Mouse (Mus musculus) hindbrain, embryonic 16.5 days (tissue): ENCODE data around the gene Myo18b. TPM values are rescaled to one million over a fixed set of nuclear protein-coding genes. Genes with fewer than 3 reads are reported as not detected.

ENCODE experiments used
- ATAC-seq: fragments of 200-750 bp; cut with Nextera tagmentation; 2 replicates; pipeline ENCODE4 v1.8.0; 2017; ENCODE audit warnings: moderate TSS enrichment, moderate library complexity
- H3K27ac ChIP-seq: fragments of 300-500 bp; sonication (generic); 2 replicates; pipeline ENCODE4 v1.5.1; 2014; ENCODE audit warnings: low read depth, mild to moderate bottlenecking, control low read depth, low read length, moderate library complexity
- H3K27me3 ChIP-seq: fragments of 300-500 bp; sonication (generic); replicated peaks from 2 replicates; pipeline ENCODE4 v1.6.1; 2014; ENCODE audit warnings: low read length; ENCODE audit not compliant: control insufficient read depth, insufficient read depth
- H3K36me3 ChIP-seq: fragments of 300-500 bp; sonication (generic); 2 replicates; pipeline ENCODE4 v1.6.1; 2014; ENCODE audit warnings: mild to moderate bottlenecking, low read length, moderate library complexity, mixed read lengths; ENCODE audit not compliant: control insufficient read depth, insufficient read depth
- H3K4me1 ChIP-seq: fragments of 300-500 bp; sonication (generic); 2 replicates; pipeline ENCODE4 v1.6.1; 2014; ENCODE audit warnings: low read depth, low read length; ENCODE audit not compliant: control insufficient read depth, insufficient read depth
- H3K4me2 ChIP-seq: fragments of 300-500 bp; sonication (generic); 2 replicates; pipeline ENCODE4 v1.6.1; 2014; ENCODE audit warnings: mild to moderate bottlenecking, low read length, control low read depth, moderate library complexity
- H3K4me3 ChIP-seq: fragments of 300-500 bp; sonication (generic); 2 replicates; pipeline ENCODE4 v1.5.1; 2014; ENCODE audit warnings: mild to moderate bottlenecking, low read length, control low read depth, moderate library complexity
- H3K9ac ChIP-seq: fragments of 300-500 bp; sonication (generic); 2 replicates; pipeline ENCODE4 v1.6.1; 2014; ENCODE audit warnings: low read depth, mild to moderate bottlenecking, control low read depth, low read length, moderate library complexity
- H3K9me3 ChIP-seq: fragments of 300-500 bp; sonication (generic); 2 replicates; pipeline ENCODE4 v1.6.1; 2014; ENCODE audit warnings: mild to moderate bottlenecking, low read length, moderate library complexity; ENCODE audit not compliant: control insufficient read depth
- WGBS: fragments of 180-500 bp; shearing (Covaris S2); extraction: QIAGEN DNeasy Blood & Tissue Kit; methylation state at CpG from one replicate; pipeline ENCODE4 v1.1.7; 2014; 5-methylcytosine and 5-hydroxymethylcytosine counted together
- polyA plus RNA-seq: library from polyadenylated mRNA; unstranded; fragments of >200 nt; fragmentation: Nextera tagmentation; extraction: Ambion mirVana; gene quantifications from 2 replicates; pipeline ENCODE4 v1.2.1, GENCODE M21; 2015

Myo18b gene
- polyA plus RNA-seq, result 1.2 TPM in 2 replicates

DNA sequence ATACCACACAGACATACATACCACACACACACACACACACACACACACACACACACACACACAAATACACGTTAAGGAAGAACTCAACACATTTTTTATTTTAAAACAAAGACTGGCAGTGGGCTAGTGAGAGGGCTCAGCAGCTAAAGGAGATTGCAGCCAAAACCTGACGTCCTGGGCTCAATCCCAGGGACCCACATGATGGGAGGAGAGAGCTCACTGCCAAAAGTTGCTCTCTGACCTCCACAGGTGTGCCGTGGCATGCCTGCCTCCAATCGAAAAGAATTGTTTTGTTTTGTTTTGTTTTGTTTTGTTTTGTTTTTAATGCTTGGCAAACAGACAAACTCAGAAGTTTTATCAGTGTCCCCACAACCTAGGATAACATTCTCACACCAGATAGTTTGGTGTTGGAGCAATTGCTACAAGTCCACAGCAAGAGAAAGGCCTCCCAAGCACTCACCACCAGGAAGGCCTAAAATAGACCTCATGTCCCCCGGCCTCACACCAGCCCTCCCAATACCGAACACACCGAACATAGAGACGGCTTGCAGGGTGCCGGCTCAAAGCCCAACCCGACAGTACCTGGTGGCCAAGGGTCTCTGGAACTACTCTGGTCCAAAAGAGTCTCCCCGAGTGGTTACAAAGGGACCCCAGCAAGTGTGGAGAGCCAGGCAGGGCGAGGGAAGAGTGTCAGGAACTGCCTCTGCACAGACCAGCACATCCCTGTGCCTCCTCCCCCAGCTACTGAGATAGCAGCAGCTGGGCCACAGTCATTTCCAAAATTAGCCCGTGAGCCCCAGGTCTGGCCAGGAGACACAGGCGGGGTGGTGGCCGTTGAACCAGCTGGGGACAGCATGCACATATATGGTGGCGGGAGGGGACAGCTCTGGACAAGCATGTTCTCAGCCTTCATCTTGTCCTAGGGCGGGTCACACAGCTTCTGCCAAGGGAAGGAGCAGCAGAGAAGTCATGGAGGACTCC, at the start of gene Myo18b:
TSS of gene Myo18b (minus strand) at position 689 of the 981 bp plus-strand sequence.
- 81% methylated on average over 17 of the region's 17 CpGs for WGBS
- Histone ChIP-seq H3K27me3 (no peaks in the 10 kb centered on the region), H3K4me3 (no peak within 1 kb of the TSS), H3K36me3 (no peaks in the 10 kb centered on the region), H3K9ac (no peak within 1 kb of the TSS), H3K9me3 (no peaks in the 10 kb centered on the region; the same call in 1 of the 2 replicates), H3K4me2 (no peak within 1 kb of the TSS), H3K4me1 (no peaks in the 10 kb centered on the region), H3K27ac (no peak within 1 kb of the TSS)
- ATAC-seq, result no peak

DNA sequence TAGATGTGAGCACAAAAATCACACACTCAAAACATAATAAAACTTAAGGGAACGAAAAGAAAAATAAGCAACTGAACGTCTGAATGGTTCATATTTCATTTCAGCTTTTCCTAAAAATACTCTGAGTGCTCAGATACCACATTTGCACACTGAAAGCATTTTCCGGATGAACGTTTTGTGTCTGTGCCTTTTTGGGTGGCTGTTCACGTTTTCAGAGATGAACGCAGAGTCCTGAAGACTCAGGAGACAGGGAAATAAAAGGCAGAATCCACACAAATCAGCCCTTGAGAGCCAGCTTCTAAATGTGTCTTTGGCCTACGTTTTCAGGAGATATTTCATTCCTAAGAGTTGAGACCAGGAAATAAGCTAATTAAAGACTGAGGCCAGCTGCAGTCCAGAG, 49.8 kb upstream of the Myo18b start:
- Histone ChIP-seq H3K9ac (no peak overlapping the region), H3K27ac (no peak overlapping the region), H3K4me1 (0 out of 2 replicates have a peak, but pooled peaks cover 2% of the 10 kb centered on the region), H3K27me3 (no peaks in the 10 kb centered on the region), H3K36me3 (peaks cover 13% of the 10 kb centered on the region; the same call in 1 of the 2 replicates), H3K9me3 (no peaks in the 10 kb centered on the region), H3K4me2 (no peak overlapping the region), H3K4me3 (no peak overlapping the region)
- no peak for ATAC-seq
- 79% methylated on average over 7 of the region's 7 CpGs for WGBS

DNA sequence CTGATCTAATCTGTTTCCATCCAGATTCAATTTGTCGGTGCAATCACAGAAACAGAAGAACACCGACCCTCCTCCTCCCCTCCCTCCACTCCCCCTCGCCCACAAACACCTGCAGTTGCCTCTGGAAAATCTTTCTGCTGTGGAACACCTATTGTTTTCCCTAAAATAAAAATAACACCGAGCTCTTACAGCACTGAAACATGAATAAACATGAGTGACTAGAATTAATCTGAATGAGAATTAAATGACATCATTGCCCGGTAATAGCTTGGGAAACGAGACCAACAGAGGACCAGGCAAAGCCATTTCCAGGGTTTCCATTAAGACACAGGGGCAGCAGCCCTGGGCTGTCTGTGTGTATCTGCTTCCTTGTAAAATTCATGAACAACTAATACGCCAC, 46.1 kb upstream of the Myo18b start:
- H3K4me1 ChIP-seq, result 0 out of 2 replicates have a peak, but pooled peaks cover 2% of the 10 kb centered on the region
- H3K9ac ChIP-seq, result no peak overlapping the region
- H3K4me3 ChIP-seq, result no peak overlapping the region
- H3K27ac ChIP-seq, result no peak overlapping the region
- no peak for ATAC-seq
- no peaks in the 10 kb centered on the region for H3K9me3 ChIP-seq
- peaks cover 13% of the 10 kb centered on the region; the same call in 1 of the 2 replicates for H3K36me3 ChIP-seq
- no peaks in the 10 kb centered on the region for H3K27me3 ChIP-seq
- H3K4me2 ChIP-seq, result no peak overlapping the region
- WGBS, result 32% methylated on average over 7 of the region's 7 CpGs

DNA sequence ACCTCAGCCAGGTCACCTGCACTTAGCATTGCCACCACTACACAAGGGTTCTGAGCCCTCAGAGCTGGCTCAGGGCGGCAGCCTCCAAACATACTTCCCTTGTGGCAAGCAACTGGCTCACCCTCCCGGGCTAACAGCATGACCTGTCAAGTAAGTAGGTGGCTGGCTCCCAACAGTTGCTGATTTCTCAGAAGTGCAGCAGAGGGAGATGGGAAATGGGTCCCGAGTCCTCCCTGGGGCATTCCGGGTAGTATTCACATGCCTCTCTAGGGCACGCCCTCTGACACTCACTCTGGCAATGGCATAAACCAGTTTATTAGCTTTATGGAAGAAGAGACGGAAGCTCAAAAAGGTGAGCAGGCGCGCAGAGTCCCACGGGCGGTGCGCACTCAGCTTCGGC, 44.8 kb upstream of the Myo18b start:
- 96% methylated on average over 12 of the region's 12 CpGs for WGBS
- Histone ChIP-seq H3K4me1 (0 out of 2 replicates have a peak, but pooled peaks cover 2% of the 10 kb centered on the region), H3K4me2 (no peak overlapping the region), H3K4me3 (no peak overlapping the region), H3K9me3 (no peaks in the 10 kb centered on the region), H3K36me3 (peaks cover 11% of the 10 kb centered on the region; the same call in 1 of the 2 replicates), H3K27ac (no peak overlapping the region), H3K27me3 (no peaks in the 10 kb centered on the region), H3K9ac (no peak overlapping the region)
- no peak for ATAC-seq

DNA sequence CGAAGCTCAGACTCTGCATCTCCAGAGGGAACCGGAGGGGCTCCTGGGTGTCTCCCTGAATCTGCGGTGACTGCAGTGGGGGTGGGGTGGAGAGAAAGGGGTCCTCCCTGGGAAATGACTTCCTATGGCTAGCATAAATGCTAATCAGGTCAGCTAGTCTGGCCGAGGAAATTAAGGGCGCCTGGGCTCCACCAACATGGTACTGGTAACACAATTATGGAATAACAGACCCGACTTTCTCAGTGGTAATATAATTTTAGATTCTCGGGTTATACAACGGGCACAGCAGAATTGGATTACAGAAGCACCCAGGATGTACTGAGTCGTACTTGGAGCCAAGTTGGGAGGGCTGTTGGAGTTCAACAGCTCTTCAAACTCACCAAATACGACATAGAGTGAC, 40.5 kb upstream of the Myo18b start:
- no peak for ATAC-seq
- H3K9me3 ChIP-seq, result no peaks in the 10 kb centered on the region
- 81% methylated on average over 10 of the region's 10 CpGs for WGBS
- no peaks in the 10 kb centered on the region for H3K4me1 ChIP-seq
- H3K36me3 ChIP-seq, result peaks cover 7% of the 10 kb centered on the region; the same call in 1 of the 2 replicates
- H3K4me3 ChIP-seq, result no peak overlapping the region
- H3K27me3 ChIP-seq, result no peaks in the 10 kb centered on the region
- H3K27ac ChIP-seq, result no peak overlapping the region
- no peak overlapping the region for H3K9ac ChIP-seq
- H3K4me2 ChIP-seq, result no peak overlapping the region

DNA sequence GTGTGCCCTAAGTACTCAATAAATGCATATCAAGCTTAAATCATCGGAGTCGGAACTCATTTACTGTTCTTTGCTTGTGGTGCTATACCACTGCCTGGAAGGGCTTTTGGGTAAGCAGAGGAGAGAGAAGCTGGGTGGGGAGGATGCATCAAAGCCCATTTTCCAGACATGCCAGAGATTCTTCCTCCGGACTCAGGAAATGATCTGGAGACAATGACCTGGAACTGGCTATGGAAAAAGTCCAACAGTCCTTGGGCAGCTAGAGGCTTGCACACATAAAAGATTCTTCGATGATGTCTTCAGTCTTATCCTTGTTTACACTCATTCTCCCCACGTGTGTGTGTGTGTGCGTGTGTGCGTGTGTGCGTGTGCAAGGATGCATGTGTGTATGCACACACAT, 39.3 kb upstream of the Myo18b start:
- Histone ChIP-seq H3K9me3 (no peaks in the 10 kb centered on the region), H3K27me3 (no peaks in the 10 kb centered on the region), H3K4me3 (no peak overlapping the region), H3K4me1 (no peaks in the 10 kb centered on the region), H3K9ac (no peak overlapping the region), H3K4me2 (no peak overlapping the region), H3K36me3 (no peaks in the 10 kb centered on the region), H3K27ac (no peak overlapping the region)
- WGBS, result 88% methylated on average over 8 of the region's 8 CpGs
- no peak for ATAC-seq

DNA sequence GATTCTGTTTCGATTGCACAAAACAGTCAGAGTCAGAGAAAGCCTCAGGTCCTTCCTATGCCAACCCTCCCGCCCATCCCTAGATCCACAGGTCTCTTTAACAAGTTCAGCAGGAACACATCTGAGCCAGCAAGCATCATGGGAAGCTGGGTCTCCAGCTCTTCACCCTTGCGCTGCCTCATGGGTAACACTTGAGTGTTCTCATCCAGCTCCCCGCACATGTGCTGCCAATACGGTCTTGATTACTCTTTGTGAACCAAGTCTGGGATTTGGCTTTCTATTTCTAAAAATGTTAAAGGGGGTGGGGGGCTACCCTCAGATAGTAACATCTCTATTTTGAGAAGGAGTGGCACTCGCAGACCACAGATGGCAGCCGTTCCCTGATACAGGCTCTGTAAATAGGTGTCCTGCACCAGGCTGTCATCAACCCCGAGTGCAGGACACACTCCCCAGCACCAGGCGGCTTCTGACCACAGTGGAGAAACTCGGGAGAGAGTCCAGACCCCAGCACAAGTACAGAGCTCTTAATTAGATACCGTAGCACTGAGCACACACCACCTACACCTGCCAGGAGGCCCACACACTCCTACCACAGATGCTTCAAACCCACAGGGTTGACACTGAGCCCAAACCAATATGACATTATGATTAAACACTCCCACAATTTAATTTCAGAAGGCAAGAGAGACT, 36.9 kb upstream of the Myo18b start:
- H3K4me3 ChIP-seq, result no peak overlapping the region
- no peaks in the 10 kb centered on the region for H3K27me3 ChIP-seq
- 81% methylated on average over 11 of the region's 11 CpGs for WGBS
- no peaks in the 10 kb centered on the region for H3K36me3 ChIP-seq
- H3K4me1 ChIP-seq, result no peaks in the 10 kb centered on the region
- peak; percentile 63; the same call in 1 of the 2 replicates for ATAC-seq
- H3K4me2 ChIP-seq, result no peak overlapping the region
- no peaks in the 10 kb centered on the region for H3K9me3 ChIP-seq
- no peak overlapping the region for H3K27ac ChIP-seq
- no peak overlapping the region for H3K9ac ChIP-seq

DNA sequence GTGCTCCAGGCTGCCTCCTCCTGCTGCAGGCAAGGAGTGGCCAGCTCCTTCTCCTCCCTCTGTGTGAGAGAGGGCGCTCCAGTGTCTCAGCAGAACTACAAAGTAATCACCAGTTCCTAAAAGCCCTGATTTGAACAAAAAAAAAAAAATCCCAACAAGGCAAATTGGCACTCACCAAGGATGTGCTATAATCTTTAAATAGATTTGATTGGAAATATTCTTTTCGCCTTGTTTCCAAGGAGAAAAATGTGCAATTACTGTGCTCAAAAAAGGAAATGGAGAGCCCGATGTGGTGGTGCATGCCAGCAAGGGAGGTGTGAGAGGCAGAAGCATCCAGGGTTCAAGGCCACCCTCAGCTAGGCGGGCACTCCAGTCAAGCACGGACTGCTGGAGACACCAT, 35.7 kb upstream of the Myo18b start:
- Histone ChIP-seq H3K9me3 (no peaks in the 10 kb centered on the region), H3K4me3 (no peak overlapping the region), H3K36me3 (no peaks in the 10 kb centered on the region), H3K4me2 (no peak overlapping the region), H3K9ac (no peak overlapping the region), H3K27ac (no peak overlapping the region), H3K27me3 (no peaks in the 10 kb centered on the region), H3K4me1 (no peaks in the 10 kb centered on the region)
- ATAC-seq, result no peak
- WGBS, result 74% methylated on average over 5 of the region's 5 CpGs
